Mouse (Mus musculus) left cerebral cortex, postnatal 10 days (tissue): Measurements from ENCODE around the gene Prelp. TPM values are rescaled to one million over a fixed set of nuclear protein-coding genes. Genes with fewer than 3 reads are reported as not detected.
"Not testable (repeated sequence)": the region's sequence is repeated elsewhere in the genome, so short reads cannot be mapped to it uniquely, and the experiment has no call there.

Source experiments
- DNase-seq, 2 experiments: peaks; one replicate each; pipeline ENCODE4 v3.0.0; 2021 to 2022; ENCODE audit warnings: low spot score in 2 of 2, mixed read lengths in 1 of 2; ENCODE audit errors: extremely low spot score in 1 of 2
- intact Hi-C: fragments of 180-260 bp; cut with DNase I; formaldehyde crosslinking; loops from one replicate; pipeline ENCODE4 v1.15.1; 2025
- total RNA-seq, 2 experiments: library from RNA; stranded (reverse); gene quantifications; 2 replicates each; pipeline ENCODE4 v1.2.3; 2021

The Prelp gene
- 1 to 10 TPM; 2.4 to 2.9 TPM for total RNA-seq

GRCm38 (mm10) chr1:133921304-133921751 lies at the start of gene Prelp:
Gene Prelp (minus strand): TSS chr1:133921414.
- no peak for DNase-seq
- intact Hi-C loops = no loop called here

GRCm38 (mm10) chr1:133969427-133969826 lies 48.2 kb upstream of the Prelp start:
- no peak for DNase-seq
- intact Hi-C loops = no loop called here

- DNase-seq = no peak
- intact Hi-C loops = no loop called here
These were observed 47.6 kb upstream of the Prelp start for GRCm38 (mm10) chr1:133968788-133969325.

- DNase-seq = no peak
- intact Hi-C loops = no loop called here
These were observed 46.3 kb upstream of the Prelp start for GRCm38 (mm10) chr1:133967481-133968017.

GRCm38 (mm10) chr1:133966044-133966443 lies 44.8 kb upstream of the Prelp start:
- no peak for DNase-seq
- intact Hi-C loops = no loop called here

GRCm38 (mm10) chr1:133965298-133965697 lies 44.1 kb upstream of the Prelp start:
- DNase-seq = no peak
- intact Hi-C loops = no loop called here

- intact Hi-C loops = loop anchor here (5.0 kb wide), 1 partner anchor 83 kb away; no protein-coding TSS in a partner anchor
- no peak for DNase-seq
These were observed 43.5 kb upstream of the Prelp start for GRCm38 (mm10) chr1:133964742-133965141.

GRCm38 (mm10) chr1:133963578-133963977 lies 42.4 kb upstream of the Prelp start:
- intact Hi-C loops = loop anchor here (5.0 kb wide), 1 partner anchor 84 kb away; no protein-coding TSS in a partner anchor
- not testable (repeated sequence) for DNase-seq

GRCm38 (mm10) chr1:133963128-133963527 lies 41.9 kb upstream of the Prelp start:
- DNase-seq = not testable (repeated sequence)
- intact Hi-C loops = loop anchor here (5.0 kb wide), 1 partner anchor 84 kb away; no protein-coding TSS in a partner anchor

- intact Hi-C loops = loop anchor here (5.0 kb wide), 1 partner anchor 86 kb away; no protein-coding TSS in a partner anchor
- DNase-seq = peak in 1 of 2 experiments; percentile 91
These were observed 40.3 kb upstream of the Prelp start for GRCm38 (mm10) chr1:133961281-133962134.

- no peak for DNase-seq
- intact Hi-C loops = no loop called here
These were observed 38.3 kb upstream of the Prelp start for GRCm38 (mm10) chr1:133959521-133959920.

- no peak for DNase-seq
- intact Hi-C loops = no loop called here
These were observed 32.8 kb upstream of the Prelp start for GRCm38 (mm10) chr1:133954009-133954408.

- intact Hi-C loops = no loop called here
- DNase-seq = no peak
These were observed 32.1 kb upstream of the Prelp start for GRCm38 (mm10) chr1:133953261-133953742.

- intact Hi-C loops = no loop called here
- no peak for DNase-seq
These were observed 30.4 kb upstream of the Prelp start for GRCm38 (mm10) chr1:133951598-133951997.

GRCm38 (mm10) chr1:133950061-133950782 lies 29.0 kb upstream of the Prelp start:
- intact Hi-C loops = no loop called here
- no peak for DNase-seq

- intact Hi-C loops = no loop called here
- DNase-seq = no peak
These were observed 23.9 kb upstream of the Prelp start for GRCm38 (mm10) chr1:133945106-133945505.

GRCm38 (mm10) chr1:133941904-133942303 lies 20.7 kb upstream of the Prelp start:
- DNase-seq = no peak

GRCm38 (mm10) chr1:133941158-133941860 lies 20.1 kb upstream of the Prelp start:
- no peak for DNase-seq
- intact Hi-C loops = no loop called here

More at GRCm38 (mm10) chr1:133941904-133942303, 20.7 kb upstream of the Prelp start:
- intact Hi-C loops = no loop called here
